Mouse (Mus musculus) CH12.LX (cell line): ENCODE data around the gene Ttc7b.

Experiments used
- HCFC1 ChIP-seq: IDR thresholded peaks from 2 replicates; pipeline ENCODE4 v1.6.1; 2012; ENCODE audit warnings: low read depth, mild to moderate bottlenecking, inconsistent platforms, low read length, improper control_type of control experiment
- TBP ChIP-seq: conservative IDR thresholded peaks from 2 replicates; pipeline ENCODE4 v1.6.1; 2011; ENCODE audit warnings: low read depth, low read length, improper control_type of control experiment

- TF ChIP-seq TBP = no peak
- TF ChIP-seq HCFC1 = no peak
Observed at GRCm38 (mm10) chr12:100315119-100315885, 205.3 kb downstream of the Ttc7b start.
